Mouse (Mus musculus) spleen, adult 18-20 months (tissue): ENCODE data around the gene Mrpl16.

Source experiments
- DNase-seq, 2 experiments: peaks; one replicate each; pipeline ENCODE4 v3.0.0; 2022; ENCODE audit warnings: mixed read lengths in 2 of 2

Gene Mrpl16

DNA sequence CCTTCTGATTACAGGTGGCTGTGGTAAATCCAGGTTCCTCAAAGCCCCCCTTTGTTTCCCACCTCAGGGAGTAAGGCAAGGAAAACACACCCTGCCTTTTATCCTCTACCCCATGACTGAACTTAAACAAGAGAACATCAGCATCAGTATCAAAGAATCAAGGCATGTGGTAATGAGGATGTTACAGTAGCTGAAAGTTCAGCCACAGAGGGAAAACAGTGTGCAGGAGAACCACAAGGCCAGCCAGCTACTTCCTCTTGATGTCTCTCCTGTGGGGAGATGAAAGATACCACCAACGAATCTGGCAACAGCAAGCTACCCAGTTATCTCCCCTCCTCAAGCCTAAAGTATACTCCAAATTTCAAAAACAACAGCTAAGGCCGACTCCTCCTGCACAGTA is 37.1 kb downstream of the Mrpl16 start:
- DNase-seq, result no peak

DNA sequence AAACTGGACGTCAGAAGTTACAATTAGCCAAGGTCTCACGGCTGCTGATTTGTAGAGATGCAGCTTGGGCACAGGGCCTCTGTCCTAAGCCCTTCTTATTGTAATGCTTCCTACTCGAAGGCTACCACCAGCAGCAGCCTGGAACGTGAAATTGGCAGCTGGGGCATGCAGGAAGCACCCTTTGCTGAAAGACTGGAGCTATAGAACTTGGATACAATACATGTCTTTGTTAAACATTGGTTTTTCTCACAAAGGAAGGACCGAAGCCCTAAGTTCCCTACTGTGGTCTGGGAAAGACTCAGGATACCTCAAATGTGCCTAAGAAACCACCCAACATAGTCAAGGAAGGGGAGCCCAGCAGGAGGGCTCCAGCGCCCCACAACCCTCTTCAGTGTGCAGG is 37.6 kb downstream of the Mrpl16 start:
- DNase-seq, result no peak

DNA sequence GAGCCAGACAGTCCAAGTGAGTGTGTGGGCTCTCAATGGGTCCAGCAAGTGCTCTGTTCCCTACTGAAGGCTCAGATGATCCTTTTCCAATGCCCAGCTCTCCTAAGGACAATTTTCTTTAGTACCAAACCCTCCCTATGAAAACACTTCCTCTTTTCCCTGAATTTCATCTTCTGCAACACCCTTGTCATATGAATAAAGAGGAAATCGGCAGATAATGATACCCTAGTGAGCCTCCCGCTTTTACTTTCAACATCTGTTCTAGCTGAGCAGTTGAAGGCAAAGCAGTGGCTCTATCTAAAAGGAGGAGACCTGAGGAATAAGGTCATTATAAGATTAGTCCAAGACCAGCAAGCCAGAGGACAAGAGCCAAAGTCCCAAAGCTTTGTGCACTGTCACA is 38.3 kb downstream of the Mrpl16 start:
- no peak for DNase-seq

DNA sequence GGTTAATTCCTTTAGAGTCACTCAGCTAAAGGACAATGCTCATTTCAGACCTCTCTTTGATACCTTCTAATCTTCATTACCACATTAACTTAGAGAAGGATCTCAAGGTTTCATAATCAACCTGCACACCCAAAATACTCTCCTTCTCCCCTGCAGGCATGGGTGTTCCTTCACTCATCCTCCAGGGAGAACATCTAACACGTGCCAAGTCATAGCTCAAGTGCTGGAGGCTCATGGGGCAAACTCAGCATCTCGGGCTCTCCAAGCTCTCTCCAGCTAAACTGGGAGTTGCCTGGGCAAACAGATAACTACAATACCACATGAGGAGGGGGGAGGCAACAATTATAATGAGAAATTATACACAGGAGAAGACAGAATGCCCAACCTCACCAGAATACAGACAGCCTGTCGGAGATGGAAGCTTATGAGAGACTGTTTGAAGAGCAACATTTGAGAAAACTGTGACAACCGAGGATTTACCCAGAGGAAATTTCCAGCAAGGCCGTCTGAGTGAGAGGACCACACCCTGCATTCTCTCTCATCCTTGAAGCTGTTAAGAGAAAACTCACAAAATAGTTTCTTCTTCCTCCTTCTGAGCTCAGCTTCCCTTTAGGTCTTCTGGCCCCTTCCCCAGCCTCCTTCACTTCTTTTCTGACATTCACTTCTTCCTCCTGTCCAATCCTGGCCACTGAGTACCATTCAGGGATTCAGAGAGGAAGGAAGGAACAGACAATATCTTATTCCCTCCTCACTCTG is 40.0 kb downstream of the Mrpl16 start:
- DNase-seq, result no peak

DNA sequence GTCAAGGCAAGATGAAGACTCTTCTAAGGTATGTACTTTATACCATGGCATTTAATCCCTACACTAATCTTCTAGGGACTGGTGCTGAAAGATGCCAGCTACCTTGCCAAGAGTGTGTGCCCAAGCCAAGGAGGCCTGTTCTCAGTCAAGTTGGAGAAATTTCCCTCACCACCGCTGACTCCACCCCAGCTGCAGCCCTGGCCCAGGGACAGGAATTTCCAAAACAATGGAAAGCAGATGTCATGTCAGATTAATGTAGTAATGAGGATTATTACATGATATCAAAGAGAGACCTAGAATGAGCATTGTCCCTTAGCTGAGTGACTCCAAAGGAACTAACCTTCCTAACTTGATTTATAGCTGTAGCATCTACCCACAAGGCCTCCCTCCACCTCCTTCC is 40.7 kb downstream of the Mrpl16 start:
- DNase-seq, result no peak

DNA sequence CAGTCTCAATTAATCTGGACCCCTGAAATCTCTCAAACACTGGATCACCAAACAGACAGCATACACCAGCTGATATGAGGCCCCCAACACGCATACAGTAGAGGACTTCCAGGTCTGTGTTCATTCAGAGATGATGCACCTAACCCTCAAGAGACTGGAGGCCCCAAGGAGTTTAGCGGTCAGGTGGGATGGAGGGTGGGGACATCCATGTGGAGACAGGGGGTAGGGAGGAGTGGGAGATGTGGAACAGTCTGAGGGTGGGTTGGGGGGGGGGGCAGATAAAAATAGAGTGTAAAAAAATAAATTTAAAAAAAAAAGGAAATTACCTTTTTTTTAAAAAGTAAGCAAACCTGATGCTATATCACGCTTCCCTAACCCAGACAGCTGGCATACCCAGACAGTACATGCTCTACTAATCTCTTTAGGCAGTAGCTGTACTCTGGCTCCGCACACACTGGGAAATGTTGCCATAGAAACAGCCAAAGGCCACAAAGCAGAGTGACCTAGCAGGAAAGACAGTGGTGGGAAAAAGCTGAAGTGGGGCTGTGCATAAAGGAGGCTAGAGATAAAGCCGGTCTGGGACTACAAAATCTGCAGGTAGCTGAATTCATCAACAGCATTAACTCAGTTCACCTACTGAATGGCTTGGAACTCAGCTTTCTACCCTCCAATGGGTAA is 41.6 kb downstream of the Mrpl16 start:
- no peak for DNase-seq

DNA sequence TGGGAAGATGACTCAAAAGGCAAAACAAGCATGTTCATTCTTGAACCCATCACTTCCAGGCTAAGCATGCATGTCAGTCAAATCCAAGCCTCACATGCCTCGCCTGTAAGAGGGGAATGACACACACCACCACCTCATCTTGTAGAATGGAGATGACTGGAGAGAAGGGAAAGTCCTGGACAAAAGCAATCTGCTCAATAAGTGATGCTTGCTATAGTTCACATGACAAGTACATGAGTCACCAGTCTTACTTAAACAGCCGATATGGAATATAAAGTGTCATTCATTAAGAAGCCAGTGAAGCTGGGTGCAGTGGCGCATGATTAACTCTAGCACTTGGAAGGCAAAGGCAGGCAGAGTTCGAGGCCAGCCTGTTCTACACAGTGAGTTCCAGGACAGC is 42.9 kb downstream of the Mrpl16 start:
- no peak for DNase-seq

DNA sequence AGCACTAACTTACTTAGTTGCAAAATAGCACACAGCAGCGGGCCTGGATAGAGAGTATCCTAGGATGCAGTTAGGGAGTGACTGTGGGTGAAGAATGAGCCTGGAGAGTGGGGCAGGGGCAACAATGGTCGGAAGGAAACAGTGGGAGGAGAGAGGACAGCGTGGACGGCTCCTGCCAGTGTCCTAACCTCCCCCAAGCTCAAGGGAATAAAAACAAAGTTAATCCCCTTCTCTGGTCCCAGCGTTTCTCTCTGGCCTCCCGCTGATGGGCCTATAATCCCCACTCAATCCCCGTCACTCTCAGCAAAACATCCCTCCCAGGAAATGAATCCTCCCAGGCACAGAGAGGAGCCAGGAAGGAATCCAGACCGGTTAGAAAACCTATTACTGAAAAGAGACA is 43.5 kb downstream of the Mrpl16 start:
- DNase-seq, result no peak

DNA sequence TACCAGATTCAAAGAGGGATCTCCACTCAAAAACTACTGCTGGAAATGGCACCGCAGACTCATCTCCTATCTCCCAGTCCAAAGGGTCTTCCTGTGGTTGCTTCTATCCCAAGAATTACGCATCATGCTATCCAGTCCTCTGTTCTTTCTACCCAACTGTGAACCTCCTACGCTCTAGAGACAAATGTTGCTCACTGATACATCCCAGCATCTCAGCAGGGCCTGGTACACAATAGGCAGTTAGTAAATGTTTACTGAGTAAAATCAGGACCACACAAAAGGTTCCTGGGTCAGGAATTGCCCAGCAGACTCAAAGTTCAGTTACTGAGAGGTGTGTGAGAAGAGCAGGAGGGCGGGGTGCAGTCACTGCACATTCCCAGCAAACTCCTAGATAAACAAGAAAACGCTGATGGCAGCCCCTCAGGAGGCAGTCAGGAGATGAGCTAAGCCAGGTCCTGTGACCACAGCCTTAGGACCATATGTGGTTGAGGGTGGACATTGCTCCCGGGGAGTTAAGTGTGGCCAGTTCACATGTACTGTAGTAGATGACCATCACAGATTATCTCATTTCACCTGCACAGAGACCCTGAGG is 44.6 kb downstream of the Mrpl16 start:
- no peak for DNase-seq

DNA sequence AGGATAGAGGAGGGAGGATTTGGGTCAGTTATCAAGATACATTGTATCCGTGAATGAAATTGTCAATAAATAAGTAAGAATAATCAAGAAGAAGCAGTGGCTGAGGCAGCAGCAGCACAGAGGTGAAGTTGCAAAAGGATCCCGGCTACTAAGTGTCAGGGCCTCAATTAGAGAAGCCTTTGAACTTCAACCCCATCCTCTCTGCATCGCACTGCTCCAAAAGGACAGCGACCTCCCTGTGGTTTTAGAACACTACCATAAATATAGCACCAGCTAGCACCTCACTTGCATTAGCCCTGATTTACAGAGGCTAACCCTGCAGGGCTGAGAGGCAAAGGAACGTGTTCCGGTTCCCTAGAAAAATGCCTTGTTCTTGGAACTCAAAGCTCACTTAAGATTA is 46.5 kb downstream of the Mrpl16 start:
- DNase-seq, result no peak

DNA sequence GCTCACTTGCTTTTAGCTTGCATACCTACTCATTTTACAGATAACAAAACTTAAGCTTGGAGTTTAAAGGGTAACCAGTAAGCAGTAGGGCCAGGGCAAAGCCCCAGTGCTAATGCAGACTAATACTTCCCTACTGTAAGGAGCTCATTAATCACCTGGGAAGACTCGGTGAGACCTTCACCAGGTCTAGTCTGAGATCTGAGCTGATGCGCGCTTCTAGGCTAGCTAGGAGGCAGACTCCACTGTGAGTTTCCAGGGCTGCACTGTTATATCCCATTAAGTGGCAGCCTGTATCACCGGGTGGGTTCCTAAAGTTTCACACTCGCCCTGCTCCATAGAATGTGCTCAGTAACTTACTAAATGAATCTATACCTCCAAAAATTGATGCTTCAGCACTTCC is 47.4 kb downstream of the Mrpl16 start:
- no peak for DNase-seq

DNA sequence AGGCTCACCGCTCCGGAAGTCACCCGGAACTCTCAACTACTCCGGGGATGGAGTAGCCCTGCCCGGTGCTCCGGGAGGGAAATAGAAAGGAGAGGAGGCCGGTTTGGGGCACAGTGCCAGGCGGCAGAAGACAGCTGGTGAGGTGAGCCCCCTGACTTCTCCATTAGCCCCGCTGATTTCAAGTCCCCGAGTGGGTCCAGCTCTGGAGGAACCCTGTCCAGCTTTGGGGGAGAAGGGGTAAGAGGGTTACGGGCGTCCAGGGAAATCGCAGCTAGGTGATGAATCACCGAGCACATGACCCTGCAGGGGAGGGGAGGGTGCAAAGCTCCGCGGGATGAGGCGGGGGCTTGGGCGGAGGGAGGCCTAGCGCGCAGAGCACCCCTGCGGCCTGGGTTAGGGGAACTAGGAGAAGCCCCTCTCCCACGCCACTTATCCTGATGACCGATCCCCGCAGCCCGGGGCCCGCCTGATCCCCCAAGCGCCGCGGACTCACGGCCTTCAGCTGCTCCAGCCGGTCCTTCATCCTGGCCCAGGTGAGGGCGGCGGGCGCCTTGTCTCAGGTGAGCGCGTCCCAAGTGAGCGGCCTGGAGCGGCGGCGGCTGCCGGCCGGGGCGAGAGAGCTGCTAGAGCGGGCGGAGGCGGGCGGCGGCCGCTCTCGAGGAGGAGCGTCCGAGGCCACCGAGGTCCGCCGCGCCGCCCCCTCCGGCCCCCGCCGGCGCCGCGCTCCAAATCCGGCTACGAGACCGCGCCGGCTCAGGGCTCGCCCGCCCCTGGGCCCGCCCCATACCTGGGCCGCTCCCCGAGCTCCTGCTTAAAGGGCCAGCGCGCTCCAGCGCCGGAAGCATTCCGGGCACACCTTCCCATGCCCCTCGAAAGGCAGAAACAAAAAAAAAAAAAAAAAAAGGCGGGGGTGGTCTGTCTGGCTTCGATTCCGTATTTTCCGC is 48.3 kb downstream of the Mrpl16 start:
- DNase-seq, result peak; percentile 41 to 57

DNA sequence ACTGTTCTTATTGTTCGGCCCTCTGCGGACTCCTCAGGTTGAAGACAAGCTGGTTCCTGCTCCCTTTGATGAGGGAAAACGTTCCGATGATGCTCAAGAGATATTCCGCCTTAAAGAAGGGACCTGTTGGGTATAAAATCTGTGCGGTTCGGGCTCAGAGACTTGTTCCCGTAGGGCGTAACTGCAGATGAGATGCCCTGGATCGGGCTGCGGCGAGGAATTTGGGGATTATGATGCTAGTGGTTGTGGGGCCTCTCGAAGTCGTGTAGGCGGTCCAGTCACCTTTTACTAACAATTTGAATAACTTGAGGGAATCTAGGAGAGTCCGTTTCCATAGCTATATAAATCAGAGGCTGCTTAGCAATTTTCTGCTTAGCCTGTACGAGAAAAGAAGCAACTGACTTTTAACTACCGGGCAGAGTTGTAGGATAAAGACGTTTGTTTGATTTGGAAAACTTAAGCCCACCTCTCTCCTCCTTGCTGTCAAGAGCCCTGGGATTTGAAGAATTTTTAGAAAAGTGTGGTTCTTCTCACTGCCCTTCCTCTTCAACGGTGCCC is 49.0 kb downstream of the Mrpl16 start, which contains the start of gene Stx3:
Stx3 (minus strand) TSS at position 261 of the 558 bp plus-strand sequence.
- DNase-seq, result no peak

DNA sequence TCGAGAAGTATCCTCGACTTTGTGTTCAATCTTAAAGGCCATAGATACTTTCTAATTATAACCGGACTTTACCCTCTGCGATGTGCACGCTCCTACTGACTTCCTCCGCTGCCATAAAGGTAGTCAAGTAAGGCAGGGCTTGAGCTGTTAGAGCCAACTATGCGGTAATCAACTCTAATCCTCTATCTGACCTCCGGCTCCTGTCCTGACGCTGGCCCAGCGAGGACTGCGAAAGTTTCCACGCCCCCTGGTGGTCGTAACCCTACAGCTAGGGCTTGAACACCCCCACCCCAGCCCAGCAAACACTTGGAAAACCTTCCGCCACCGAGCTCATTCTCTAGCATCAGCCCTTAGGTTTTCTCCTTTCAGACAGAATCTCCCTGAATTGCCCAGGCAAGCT is 49.6 kb downstream of the Mrpl16 start:
- peak; percentile 53 to 75 for DNase-seq

DNA sequence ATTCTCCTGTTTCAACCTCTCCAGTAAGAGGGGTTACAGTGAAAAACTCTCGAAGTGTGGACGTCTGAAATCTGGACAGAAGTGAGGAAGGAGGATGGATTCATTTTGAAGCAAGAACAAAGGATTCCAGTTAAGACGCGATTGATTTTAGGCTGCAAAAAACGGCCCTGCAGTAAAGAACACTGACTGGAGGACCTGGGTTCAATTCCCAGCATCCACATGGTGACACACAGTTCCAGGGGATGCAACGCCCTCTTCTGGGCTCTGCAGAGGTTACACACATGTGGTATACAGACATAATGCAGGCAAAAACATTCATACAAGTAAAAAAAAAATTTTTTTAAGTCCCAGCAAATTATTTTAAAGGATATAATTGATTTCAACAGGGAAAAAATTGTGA is 50.0 kb downstream of the Mrpl16 start:
- DNase-seq, result no peak

DNA sequence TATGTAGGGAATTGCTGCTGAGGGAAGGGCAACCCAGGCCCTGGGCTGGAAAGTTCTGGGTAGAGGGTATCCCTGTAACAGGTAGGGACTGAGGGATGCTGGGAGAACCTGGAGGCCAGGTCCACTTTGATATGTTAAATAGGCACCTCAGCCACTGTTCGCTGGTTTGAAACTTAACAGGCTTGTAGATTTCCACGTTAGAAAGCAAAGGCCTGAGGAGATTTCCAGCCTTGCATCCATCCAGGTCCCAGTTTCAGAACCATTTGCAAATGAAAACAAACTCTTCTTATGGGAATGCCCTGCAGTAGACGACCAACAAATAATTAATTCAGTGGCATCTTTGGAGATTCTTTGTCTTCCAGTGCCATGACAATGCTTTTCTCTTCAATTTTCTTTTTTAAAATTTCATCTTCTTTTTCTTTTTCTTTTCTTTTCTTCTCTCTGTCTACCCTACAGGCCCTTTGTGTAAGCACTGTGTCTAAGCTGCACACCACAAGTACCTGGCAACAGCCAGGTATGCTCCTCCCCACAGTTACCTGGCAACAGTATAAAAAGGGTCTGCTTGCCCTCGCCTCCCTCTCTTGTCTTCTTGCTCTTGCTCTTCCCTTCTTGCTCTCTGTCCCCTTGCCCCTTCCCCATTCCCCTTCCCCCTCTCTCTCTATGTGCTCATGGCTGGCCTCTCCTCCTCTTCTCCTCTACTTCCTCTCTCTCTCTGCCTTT is 53.3 kb downstream of the Mrpl16 start:
- no peak for DNase-seq
